Mouse (Mus musculus): ENCODE data around the gene Rab26.

Gene Rab26

GRCm38 (mm10) chr17:24534160-24534718 is at the start of gene Rab26:
Rab26 (minus strand) TSS chr17:24534210.
- DNase-seq, result no peak

DNA sequence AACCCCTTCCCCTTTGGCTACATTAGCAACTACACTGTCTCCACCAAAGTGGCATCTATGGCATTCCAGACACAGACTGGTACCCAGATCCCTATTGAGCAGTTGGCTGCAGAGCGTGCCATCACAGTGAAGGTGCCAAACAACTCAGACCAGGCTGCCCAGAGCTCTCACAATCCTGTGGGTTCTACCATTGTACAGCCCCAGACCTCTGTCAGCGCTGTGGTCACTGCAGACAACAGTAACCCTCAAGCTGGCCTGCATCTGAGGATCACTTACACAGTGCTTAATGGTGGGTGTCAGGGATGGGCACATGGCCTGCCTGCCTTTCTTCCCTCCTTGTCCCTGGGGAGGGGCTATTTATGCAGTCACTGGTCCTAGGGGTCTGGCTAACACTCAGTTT is 46.3 kb upstream of the Rab26 start:
- DNase-seq, result no peak

DNA sequence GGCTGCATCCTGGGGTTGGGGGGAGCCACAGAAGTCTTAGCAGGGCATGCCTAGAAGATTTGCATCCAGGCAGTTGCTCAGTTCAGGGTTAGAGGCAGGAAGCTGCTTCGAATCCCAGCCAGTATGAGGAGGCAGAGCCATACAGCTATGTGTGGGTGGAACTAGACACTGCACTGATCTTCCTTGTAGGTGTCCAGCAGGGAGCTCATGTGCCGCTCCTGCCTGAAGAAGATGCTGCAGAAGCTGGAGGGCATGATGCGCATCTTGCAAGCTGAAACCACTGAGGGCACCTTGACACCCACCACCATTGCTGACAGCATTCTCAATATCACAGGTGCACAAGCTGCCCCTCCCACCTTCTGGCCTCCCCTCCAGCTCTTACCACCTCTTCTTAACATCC is 45.5 kb upstream of the Rab26 start:
- DNase-seq, result no peak

- DNase-seq, result no peak
These were observed 39.8 kb upstream of the Rab26 start for GRCm38 (mm10) chr17:24573811-24574210.

- no peak for DNase-seq
These were observed 38.7 kb upstream of the Rab26 start for GRCm38 (mm10) chr17:24572651-24573245.

DNA sequence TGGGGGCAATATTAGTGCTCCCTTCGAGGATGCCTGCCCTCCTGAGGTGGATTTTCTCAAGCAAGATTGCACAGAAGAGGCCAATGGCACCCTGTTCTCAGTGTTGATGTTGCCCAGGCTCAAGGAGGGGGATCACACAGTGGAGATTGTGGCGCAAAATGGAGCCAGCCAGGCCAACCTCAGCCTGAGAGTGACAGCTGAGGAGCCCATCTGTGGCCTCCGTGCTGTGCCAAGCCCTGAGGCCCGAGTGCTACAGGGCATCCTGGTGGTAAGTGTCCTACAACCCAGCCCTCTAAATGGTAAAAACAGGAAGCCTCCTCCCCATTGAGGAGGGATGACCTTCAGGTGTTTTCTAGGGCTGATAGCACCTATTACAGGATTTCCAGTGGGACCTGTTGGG is 35.8 kb upstream of the Rab26 start:
- DNase-seq, result peak in 1 of 2 experiments; percentile 44

- no peak for DNase-seq
These were observed 33.2 kb upstream of the Rab26 start for GRCm38 (mm10) chr17:24567034-24567779.

DNA sequence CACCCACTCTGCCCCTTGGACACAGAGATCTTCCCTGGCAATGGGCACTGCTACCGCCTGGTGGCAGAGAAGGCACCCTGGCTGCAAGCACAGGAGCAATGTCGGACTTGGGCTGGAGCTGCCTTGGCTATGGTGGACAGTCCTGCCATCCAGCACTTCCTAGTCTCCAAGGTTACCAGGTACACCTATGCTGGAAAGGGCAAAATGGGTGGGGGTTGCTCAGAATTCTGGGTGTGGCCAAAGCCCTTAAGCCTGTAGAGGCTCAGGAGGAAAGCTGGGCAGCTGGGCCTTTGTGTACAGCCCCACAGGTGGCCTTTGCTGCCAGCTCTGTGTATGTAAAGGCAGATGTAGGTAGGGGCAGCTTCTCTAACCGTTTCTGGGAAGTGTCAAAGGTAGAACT is 31.8 kb upstream of the Rab26 start:
- DNase-seq, result no peak

GRCm38 (mm10) chr17:24565092-24565491 is 31.1 kb upstream of the Rab26 start:
- no peak for DNase-seq

DNA sequence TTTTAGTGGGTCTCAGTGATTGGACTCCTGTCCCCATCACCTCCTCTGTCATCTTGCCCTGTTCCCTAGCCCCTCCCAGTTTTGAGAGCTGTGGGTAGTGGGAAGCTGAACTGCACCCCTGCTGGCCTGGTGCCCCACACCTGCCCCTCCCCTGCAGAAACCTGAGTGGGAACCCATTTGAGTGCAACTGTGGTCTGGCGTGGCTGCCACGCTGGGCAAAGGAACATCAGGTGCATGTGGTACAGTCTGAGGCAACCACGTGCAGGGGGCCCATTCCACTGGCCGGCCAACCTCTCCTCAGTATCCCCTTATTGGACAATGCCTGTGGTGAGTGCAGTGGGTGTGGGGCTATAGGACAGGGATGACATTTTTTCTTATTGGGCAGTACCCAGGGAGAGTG is 30.4 kb upstream of the Rab26 start:
- DNase-seq, result no peak

DNA sequence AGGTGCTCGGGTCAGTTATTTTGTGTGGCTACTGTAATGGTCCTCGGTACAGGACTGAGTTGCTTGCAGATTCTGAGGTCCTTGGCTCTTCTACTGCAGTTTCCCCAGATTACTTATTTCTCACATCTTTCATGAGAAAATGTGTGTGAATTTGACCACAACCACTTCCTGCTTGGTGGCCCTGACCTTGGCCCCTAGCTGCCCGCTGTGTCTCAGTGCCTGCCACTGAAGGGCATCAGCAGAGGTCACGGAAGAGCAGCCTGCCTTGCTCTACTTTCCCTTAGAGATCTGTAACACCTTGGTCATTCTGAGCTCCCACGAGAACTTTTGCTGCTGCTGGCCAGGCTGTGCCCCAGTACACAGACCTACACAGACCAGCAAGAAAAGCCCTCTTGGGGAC is 29.6 kb upstream of the Rab26 start:
- DNase-seq, result no peak

DNA sequence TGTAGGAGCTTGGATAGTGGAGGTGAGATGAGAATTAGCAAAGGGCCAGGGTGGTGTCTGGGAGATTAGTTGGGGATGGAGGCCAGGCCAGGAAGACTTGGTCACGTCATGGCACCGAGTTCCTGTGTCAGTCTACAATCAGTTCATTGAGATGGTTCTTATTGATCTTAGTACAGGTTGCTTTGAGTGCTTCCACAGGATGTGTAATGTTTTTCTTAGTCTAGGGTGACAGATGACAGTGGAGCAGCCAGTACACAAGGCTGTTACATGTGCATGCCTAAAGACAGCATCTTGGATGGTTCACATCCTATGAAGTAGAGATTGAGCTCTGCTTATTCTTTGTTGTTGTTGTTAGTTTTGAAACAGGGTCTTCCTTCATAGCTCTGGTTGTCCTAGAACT is 27.6 kb upstream of the Rab26 start:
- DNase-seq, result no peak

GRCm38 (mm10) chr17:24560301-24561028 is 26.5 kb upstream of the Rab26 start:
- DNase-seq, result peak; percentile 61 to 75

DNA sequence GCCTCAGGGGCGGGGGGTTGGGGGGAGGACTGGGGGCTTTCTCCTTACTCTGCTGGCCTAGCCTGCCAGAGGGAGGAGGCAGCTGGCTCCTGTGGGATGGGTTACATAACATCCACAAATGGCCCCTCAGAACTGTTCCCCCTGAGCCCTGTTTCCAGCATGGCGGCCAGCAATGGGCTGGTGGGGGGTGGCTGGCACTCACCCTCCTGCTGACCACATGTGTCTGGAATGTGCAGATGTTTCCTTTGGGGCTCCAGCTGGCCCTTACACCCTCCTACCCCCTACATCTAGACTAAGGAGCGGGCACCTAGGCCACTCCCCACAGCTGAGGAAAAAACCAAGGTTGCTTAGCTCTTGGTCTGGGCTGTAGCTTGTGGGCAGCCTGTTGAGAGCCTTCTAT is 25.1 kb upstream of the Rab26 start:
- no peak for DNase-seq

GRCm38 (mm10) chr17:24558600-24559099 is 24.6 kb upstream of the Rab26 start:
- DNase-seq, result no peak

DNA sequence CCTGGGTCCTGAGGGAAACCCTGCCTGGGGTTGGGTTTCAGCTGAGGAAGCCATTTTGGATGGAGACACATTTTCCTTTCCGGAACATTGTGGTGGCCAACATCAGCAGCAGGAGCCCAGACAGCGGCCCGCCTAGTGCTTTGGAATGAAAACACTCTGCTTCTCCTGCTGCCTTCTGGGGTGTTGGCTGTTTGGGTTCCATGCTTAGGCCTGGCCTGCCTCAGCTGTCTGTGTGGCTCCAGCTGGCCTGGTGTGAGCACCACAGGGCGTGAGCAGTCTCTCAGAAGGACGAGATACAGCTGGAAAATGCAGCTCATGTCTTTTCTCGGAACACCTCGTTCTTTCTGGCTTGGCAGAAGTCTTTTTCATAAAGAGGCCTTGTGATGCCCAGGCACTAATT is 23.1 kb upstream of the Rab26 start:
- DNase-seq, result no peak

GRCm38 (mm10) chr17:24551050-24551444 is 17.0 kb upstream of the Rab26 start:
- no peak for DNase-seq

DNA sequence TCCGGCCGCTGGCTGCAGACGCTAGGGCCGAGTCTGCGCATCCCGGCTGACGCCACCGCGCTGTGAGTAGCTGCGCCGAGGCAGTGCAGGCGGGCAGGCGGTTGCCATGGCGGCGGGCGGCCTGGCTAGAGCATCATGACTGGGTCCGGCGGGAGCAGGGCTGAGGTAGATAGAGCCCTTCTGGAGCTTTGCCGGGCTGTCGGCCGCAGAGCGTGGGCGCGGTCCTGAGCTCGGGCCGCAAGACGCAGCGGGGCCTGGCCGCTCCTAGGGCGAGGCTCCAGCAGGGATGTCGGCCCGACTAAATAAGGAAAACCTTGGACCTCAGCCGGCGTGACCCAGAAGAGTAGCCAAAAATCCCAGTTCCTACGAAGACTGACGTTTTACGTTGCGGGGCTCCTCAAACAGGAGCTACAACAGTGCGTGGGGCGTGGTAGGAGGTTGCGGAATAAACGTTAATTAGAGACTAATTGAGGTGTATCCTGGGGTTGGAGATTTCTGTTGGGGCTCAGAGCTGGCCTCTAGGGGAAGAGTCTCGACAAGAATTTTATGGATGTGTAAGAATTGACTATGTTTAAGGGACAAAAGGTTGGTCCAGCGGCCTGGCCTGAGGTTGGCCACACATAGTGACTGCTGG is 16.5 kb upstream of the Rab26 start:
- peak; percentile 81 for DNase-seq

GRCm38 (mm10) chr17:24549618-24550415 is 15.8 kb upstream of the Rab26 start, which contains the start of gene Pkd1:
Pkd1 (plus strand) TSS chr17:24549834.
- DNase-seq, result peak; percentile 96 to 98

DNA sequence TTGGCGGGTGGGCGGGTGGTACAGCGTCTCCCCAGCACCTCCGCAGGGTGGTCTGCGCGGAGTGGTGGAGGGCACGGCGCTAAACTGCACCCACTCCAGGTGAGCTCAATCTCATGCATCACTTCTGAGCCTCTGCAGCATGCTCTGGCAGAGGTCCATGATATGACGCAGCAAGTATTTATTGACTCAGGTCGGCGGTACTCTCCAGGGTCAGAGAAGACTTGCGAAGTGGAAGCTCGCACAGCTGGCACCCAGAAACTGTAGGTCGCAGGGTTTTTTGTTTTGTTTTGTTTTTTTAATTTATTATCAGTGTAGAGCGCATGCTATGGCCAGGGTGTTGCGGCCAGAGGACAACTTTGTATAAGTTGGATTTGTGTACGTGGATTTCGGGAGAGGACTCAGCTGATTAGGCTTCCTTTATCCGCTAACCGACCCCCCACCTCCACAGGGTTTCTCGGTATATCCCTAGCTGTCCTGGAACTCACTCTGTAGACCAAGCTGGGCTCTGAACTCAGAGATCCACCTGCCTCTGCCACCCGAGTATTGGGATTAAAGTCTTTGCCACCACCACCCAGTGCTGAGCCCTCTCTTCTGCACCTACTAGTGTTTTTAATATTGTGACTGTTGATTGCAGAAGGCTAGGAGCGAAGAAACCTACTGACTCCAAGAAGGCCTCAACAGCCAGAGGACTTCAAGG is 15.1 kb upstream of the Rab26 start:
- peak; percentile 71 to 77 for DNase-seq

GRCm38 (mm10) chr17:24548435-24548834 is 14.4 kb upstream of the Rab26 start:
- DNase-seq, result peak in 1 of 2 experiments; percentile 20
